Mouse (Mus musculus) forebrain, postnatal 0 days (tissue): Measurements from ENCODE around the gene Rbm4b. TPM values are rescaled to one million over a fixed set of nuclear protein-coding genes. Genes with fewer than 3 reads are reported as not detected.
A peak's percentile ranks its signal among the peaks of the same experiment; 100 is the strongest.

Experiments used
- ATAC-seq: fragments of 200-750 bp; cut with Nextera tagmentation; 2 replicates; pipeline ENCODE4 v1.8.0; 2017; ENCODE audit warnings: mild to moderate bottlenecking, moderate library complexity
- DNase-seq: peaks from one replicate; pipeline ENCODE4 v3.0.0-alpha.2; 2015
- H3K27ac ChIP-seq: fragments of 300-500 bp; sonication (generic); 2 replicates; pipeline ENCODE4 v1.5.1; 2014; ENCODE audit warnings: low read depth, mild to moderate bottlenecking, antibody characterized with exemption, low read length, moderate library complexity, mixed read lengths
- H3K27me3 ChIP-seq: fragments of 300-500 bp; sonication (generic); 2 replicates; pipeline ENCODE4 v1.6.1; 2014; ENCODE audit warnings: mild to moderate bottlenecking, low read length, mixed read lengths; ENCODE audit not compliant: insufficient read depth
- H3K36me3 ChIP-seq: fragments of 300-500 bp; sonication (generic); 2 replicates; pipeline ENCODE4 v1.6.1; 2014; ENCODE audit warnings: mild to moderate bottlenecking, moderate library complexity; ENCODE audit not compliant: insufficient read depth
- H3K4me1 ChIP-seq: fragments of 300-500 bp; sonication (generic); 2 replicates; pipeline ENCODE4 v1.6.1; 2014; ENCODE audit warnings: antibody characterized with exemption; ENCODE audit not compliant: insufficient read depth
- H3K4me2 ChIP-seq: fragments of 300-500 bp; sonication (generic); 2 replicates; pipeline ENCODE4 v1.6.1; 2014; ENCODE audit warnings: low read depth, mild to moderate bottlenecking, moderate library complexity
- H3K4me3 ChIP-seq: fragments of 300-500 bp; sonication (generic); 2 replicates; pipeline ENCODE4 v1.5.1; 2014; ENCODE audit warnings: low read depth, low read length, mixed read lengths
- H3K9ac ChIP-seq: fragments of 300-500 bp; sonication (generic); 2 replicates; pipeline ENCODE4 v1.6.1; 2014; ENCODE audit warnings: mild to moderate bottlenecking
- H3K9me3 ChIP-seq: fragments of 300-500 bp; sonication (generic); 2 replicates; pipeline ENCODE4 v1.6.1; 2016; ENCODE audit warnings: low read length
- CTCF ChIP-seq: sonication (generic); IDR thresholded peaks from 2 replicates; pipeline ENCODE4 v1.5.1; 2016; ENCODE audit warnings: antibody characterized with exemption, control low read depth, low read depth
- WGBS: fragments of 180-500 bp; shearing (Covaris S2); extraction: QIAGEN DNeasy Blood & Tissue Kit; methylation state at CpG from one replicate; pipeline ENCODE4 v1.1.7; 2014; 5-methylcytosine and 5-hydroxymethylcytosine counted together
- polyA plus RNA-seq: library from polyadenylated mRNA; unstranded; fragments of >200 nt; fragmentation: Nextera tagmentation; extraction: Ambion mirVana; gene quantifications from 2 replicates; pipeline ENCODE4 v1.2.1, GENCODE M21; 2015
- total RNA-seq: library from RNA; depleted of rRNA; stranded (reverse); fragments of >200 nt; gene quantifications from 2 replicates; pipeline ENCODE4 v1.2.3, GENCODE M21; 2014

The Rbm4b gene
- total and polyA plus RNA-seq, 2 experiments from 2014 or later: 88.7 to 90.6 TPM

- Histone ChIP-seq H3K36me3 (peaks cover 5% of the 10 kb centered on the region; the same call in 1 of the 2 replicates), H3K4me3 (0 out of 2 replicates have a peak overlapping the region, but pooled peaks have one; percentile 80), H3K9me3 (no peaks in the 10 kb centered on the region), H3K4me1 (peaks cover 7% of the 10 kb centered on the region; the same call in 1 of the 2 replicates), H3K27me3 (no peaks in the 10 kb centered on the region), H3K4me2 (peak overlapping the region; percentile 69), H3K27ac (no peak overlapping the region), H3K9ac (0 out of 2 replicates have a peak overlapping the region, but pooled peaks have one; percentile 96)
- 75% methylated on average over 3 of the region's 3 CpGs for WGBS
- ATAC-seq (no peak), DNase-seq (no peak)
- TF ChIP-seq CTCF: no peak
Measured at GRCm38 (mm10) chr19:4713886-4714285, 42.4 kb upstream of the Rbm4b start.

DNA sequence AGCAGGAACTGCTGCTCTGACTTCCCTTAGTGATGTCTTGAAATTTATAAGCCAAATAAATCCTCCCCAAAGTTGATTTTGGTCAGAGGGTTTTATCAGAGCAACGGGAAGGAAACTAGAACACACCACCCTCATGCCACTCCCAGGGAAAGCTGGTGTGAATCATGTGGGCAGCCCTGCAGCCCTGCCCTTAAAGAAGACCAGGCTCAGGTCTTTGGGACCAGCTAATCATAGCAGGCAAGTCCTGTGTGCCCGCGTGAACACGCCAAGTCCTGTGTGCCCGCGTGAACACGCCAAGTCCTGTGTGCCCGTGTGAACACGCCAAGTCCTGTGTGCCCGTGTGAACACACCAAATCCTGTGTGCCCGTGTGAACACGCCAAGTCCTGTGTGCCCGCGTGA lies 39.5 kb upstream of the Rbm4b start:
- no peak for DNase-seq
- H3K4me1 ChIP-seq: peaks cover 7% of the 10 kb centered on the region; the same call in 1 of the 2 replicates
- H3K27me3 ChIP-seq: no peaks in the 10 kb centered on the region
- H3K9me3 ChIP-seq: no peaks in the 10 kb centered on the region
- H3K9ac ChIP-seq: no peak overlapping the region
- 96% methylated on average over 14 of the region's 14 CpGs for WGBS
- no peak for ATAC-seq
- no peak overlapping the region for H3K27ac ChIP-seq
- no peak overlapping the region for H3K4me3 ChIP-seq
- peaks cover 32% of the 10 kb centered on the region for H3K36me3 ChIP-seq
- TF ChIP-seq CTCF: no peak
- H3K4me2 ChIP-seq: no peak overlapping the region

- H3K9me3 ChIP-seq: no peaks in the 10 kb centered on the region
- no peak overlapping the region for H3K27ac ChIP-seq
- no peak for ATAC-seq
- H3K4me3 ChIP-seq: no peak overlapping the region
- H3K9ac ChIP-seq: no peak overlapping the region
- H3K4me2 ChIP-seq: no peak overlapping the region
- H3K27me3 ChIP-seq: no peaks in the 10 kb centered on the region
- 97% methylated on average over 2 of the region's 2 CpGs for WGBS
- no peak for DNase-seq
- H3K36me3 ChIP-seq: peaks cover 33% of the 10 kb centered on the region
- no peak for TF ChIP-seq CTCF
- H3K4me1 ChIP-seq: peaks cover 7% of the 10 kb centered on the region; the same call in 1 of the 2 replicates
Measured at GRCm38 (mm10) chr19:4717281-4717680, 39.0 kb upstream of the Rbm4b start.

GRCm38 (mm10) chr19:4718716-4719115 lies 37.6 kb upstream of the Rbm4b start:
- no peak for TF ChIP-seq CTCF
- 39% methylated on average over 10 of the region's 12 CpGs for WGBS

DNA sequence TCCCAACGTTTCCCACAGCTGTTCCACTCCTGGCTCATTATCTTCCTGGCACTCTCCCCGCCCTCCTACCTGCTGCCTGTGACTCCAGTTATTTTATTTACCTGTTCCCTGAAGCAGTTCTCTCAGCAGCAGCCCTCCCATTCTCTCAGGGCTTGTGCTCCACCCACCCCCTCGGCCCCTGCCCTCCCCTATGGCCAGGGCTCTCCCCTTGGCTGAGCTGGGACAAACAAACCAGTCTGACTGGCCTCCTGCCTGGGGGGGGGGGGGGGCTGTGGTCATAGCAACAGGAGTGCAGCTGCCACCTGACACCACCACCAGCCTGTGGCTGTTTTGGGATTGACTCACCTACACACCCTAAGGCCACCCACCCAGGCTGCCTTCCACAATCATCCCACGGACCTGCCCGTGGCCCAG lies 36.9 kb upstream of the Rbm4b start:
- Histone ChIP-seq H3K9me3 (no peaks in the 10 kb centered on the region), H3K4me3 (no peak overlapping the region), H3K4me2 (no peak overlapping the region), H3K4me1 (no peaks in the 10 kb centered on the region; the same call in 1 of the 2 replicates), H3K27me3 (no peaks in the 10 kb centered on the region), H3K27ac (no peak overlapping the region), H3K9ac (no peak overlapping the region), H3K36me3 (peaks cover 38% of the 10 kb centered on the region)
- no peak for TF ChIP-seq CTCF
- DNase-seq: no peak
- WGBS: 23% methylated on average over 5 of the region's 5 CpGs
- ATAC-seq: no peak

More at GRCm38 (mm10) chr19:4718716-4719115, 37.6 kb upstream of the Rbm4b start:
- Histone ChIP-seq H3K27me3 (no peaks in the 10 kb centered on the region), H3K4me2 (no peak overlapping the region), H3K9ac (no peak overlapping the region), H3K27ac (no peak overlapping the region), H3K4me1 (peaks cover 5% of the 10 kb centered on the region; the same call in 1 of the 2 replicates), H3K36me3 (peaks cover 33% of the 10 kb centered on the region), H3K9me3 (no peaks in the 10 kb centered on the region), H3K4me3 (no peak overlapping the region)
- ATAC-seq: no peak
- DNase-seq: no peak

DNA sequence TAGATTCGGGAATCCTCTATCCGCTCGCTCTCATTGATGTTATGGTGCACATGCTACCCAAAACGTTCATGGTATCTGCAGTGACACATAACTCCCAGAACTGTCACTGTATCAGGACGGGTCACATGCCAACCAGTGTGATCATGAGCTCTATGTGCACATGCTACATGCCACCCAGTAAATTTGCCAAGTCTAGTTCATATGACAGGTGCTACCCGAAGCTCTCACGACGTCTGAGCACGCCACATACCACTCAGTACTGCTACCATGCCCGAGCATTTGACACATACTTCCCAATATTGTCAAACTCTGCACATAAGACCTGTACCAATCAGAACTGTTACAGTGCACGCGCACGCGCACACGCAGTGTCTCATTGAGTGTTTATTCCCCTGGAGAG lies 36.2 kb upstream of the Rbm4b start:
- Histone ChIP-seq H3K27me3 (no peaks in the 10 kb centered on the region), H3K4me1 (no peaks in the 10 kb centered on the region), H3K9me3 (no peaks in the 10 kb centered on the region), H3K36me3 (peaks cover 44% of the 10 kb centered on the region), H3K4me2 (no peak overlapping the region), H3K27ac (no peak overlapping the region), H3K9ac (no peak overlapping the region), H3K4me3 (no peak overlapping the region)
- TF ChIP-seq CTCF: no peak
- ATAC-seq (no peak), DNase-seq (no peak)
- WGBS: 86% methylated on average over 15 of the region's 15 CpGs

DNA sequence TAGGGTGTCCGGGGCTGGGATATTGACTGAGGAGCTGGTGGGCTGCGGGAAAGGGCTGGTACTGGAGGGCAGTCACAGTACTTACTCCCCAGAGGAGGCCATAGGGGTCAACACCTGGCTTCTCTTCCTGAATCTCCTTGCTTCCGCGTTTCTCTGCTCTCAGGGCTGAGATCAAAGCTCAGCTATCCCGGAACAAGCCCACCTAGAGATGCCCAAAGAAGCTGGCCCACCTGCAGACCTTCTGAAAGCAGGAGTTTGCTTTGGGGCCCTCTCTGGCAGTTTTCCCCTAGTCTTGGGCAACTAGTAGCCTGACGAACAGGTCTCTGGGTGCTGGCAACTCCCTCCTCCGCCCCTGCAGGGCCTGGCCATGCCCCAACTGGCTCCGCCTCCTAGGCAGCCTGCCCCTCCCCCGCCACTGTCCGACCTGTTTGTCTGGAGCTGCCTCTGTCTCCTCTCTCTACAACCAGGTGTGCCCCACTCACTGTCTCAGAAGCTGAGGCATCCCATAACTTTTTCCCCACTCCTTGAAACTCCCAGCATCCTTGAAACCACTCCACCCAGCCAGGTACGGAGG lies 35.5 kb upstream of the Rbm4b start:
- no peaks in the 10 kb centered on the region for H3K9me3 ChIP-seq
- 20% methylated on average over 11 of the region's 11 CpGs for WGBS
- H3K9ac ChIP-seq: no peak overlapping the region
- DNase-seq (no peak), ATAC-seq (no peak)
- H3K36me3 ChIP-seq: peaks cover 49% of the 10 kb centered on the region
- no peak for TF ChIP-seq CTCF
- H3K27ac ChIP-seq: no peak overlapping the region
- H3K27me3 ChIP-seq: no peaks in the 10 kb centered on the region
- H3K4me2 ChIP-seq: no peak overlapping the region
- no peak overlapping the region for H3K4me3 ChIP-seq
- no peaks in the 10 kb centered on the region for H3K4me1 ChIP-seq
